Mouse (Mus musculus): ENCODE measurements around the gene Zfand2b. TPM values are rescaled to one million over a fixed set of nuclear protein-coding genes. Genes with fewer than 3 reads are reported as not detected.

The Zfand2b gene
- total and polyA plus RNA-seq, 2 experiments from 2014 or later = 38.4 to 41.1 TPM

DNA sequence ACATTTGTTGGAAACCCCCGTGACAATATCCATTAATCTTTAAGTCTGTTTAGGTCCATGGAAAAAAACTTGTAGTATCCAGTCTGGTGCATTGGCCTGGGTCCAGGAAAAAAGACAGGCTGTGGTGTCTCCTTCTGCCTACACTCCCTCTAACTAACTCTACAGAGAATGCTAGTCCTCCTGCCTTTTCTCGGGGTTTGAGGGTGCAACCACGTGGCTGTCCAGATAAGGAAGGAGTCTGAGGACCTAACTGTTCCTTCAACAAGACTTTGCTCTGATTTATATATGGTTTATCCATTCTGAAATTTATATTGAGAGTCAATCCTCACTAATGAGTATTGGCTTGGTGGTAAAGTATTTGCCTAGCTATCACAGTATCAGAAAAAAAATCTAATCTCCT is 12.6 kb upstream of the Zfand2b start:
- no peak for DNase-seq (ENCODE audit: low spot score)
- 71% methylated on average over 3 of the region's 3 CpGs for WGBS
- H3K9ac ChIP-seq (replicated peaks; ENCODE audit: low read length, poor library complexity, severe bottlenecking) = no peak overlapping the region
- no peaks in the 10 kb centered on the region for H3K4me1 ChIP-seq (ENCODE audit: insufficient read depth, low read length)
- no peaks in the 10 kb centered on the region for H3K27me3 ChIP-seq (ENCODE audit: insufficient read depth, low read length)
- H3K4me3 ChIP-seq (ENCODE audit: low read depth, low read length) = no peak overlapping the region
- no peak for TF ChIP-seq CTCF (IDR thresholded peaks at IDR 0.05)
- ATAC-seq (ENCODE audit: low FRiP score) = no peak
- H3K36me3 ChIP-seq (ENCODE audit: insufficient read depth, low read length) = no peaks in the 10 kb centered on the region
- no peak overlapping the region for H3K27ac ChIP-seq (ENCODE audit: low read depth, low read length)
- no peak overlapping the region for H3K4me2 ChIP-seq (ENCODE audit: low read depth, low read length, poor library complexity, severe bottlenecking)
- H3K9me3 ChIP-seq (ENCODE audit: low read length) = no peaks in the 10 kb centered on the region

DNA sequence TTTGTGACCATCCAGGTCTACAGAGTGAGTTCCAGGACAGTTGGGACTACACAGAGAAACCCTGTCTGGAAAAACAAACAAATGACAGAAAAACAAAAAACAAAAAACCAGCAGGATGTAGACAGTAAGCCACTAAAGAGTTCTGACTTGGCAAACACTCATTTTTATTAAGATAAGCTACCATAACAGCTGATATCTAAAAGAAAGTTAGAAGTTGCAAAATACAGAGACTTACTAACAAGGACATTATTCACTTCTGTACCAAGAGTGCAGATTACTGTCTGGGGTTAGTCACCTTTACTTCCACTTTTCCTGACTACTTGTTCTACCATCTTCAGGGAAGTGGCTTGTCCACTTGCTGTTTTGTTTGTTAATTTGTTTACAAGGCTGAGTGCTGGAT is 9.5 kb upstream of the Zfand2b start:
- H3K27me3 ChIP-seq (ENCODE audit: insufficient read depth, low read length) = no peaks in the 10 kb centered on the region
- no peak for TF ChIP-seq CTCF (IDR thresholded peaks at IDR 0.05)

DNA sequence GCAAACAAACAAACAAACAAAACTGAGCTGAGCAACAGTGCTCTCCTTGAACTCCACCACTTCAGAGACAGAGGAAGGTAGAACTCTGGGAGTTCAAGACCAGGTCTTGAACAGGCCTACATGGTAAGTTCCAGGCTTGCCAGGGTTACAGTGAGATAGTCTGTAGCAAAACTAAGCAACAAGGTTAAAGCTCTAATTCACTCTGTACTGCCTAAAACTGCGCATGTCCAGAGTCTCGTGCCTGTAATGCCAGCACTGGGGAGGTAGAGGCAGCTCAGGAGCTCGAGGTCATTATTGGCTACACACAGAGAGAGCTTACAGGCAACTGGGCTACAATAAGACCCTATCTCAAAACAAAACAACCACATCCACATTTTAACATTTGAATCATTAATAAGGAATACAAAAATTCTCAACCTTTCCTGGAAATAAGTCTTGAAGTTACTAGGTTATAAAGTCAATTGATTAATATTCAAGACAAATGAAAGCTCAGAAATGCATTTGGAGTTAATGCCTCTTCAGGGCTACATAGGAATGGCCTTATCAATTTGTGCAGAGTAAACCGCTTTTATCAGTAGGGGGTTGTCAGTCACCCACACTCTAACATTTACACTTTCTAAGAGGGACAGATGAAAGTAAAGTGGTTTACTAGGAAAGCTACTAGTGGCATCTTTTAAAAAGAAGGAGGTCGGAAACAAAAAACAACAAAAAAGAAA is 8.7 kb upstream of the Zfand2b start:
- no peak for ATAC-seq (ENCODE audit: low FRiP score)
- no peaks in the 10 kb centered on the region for H3K9me3 ChIP-seq (ENCODE audit: low read length)
- H3K4me2 ChIP-seq (ENCODE audit: low read depth, low read length, poor library complexity, severe bottlenecking) = no peak overlapping the region
- TF ChIP-seq CTCF (IDR thresholded peaks at IDR 0.05) = no peak
- no peak overlapping the region for H3K27ac ChIP-seq (ENCODE audit: low read depth, low read length)
- no peaks in the 10 kb centered on the region for H3K36me3 ChIP-seq (ENCODE audit: insufficient read depth, low read length)
- H3K4me1 ChIP-seq (ENCODE audit: insufficient read depth, low read length) = no peaks in the 10 kb centered on the region
- H3K9ac ChIP-seq (replicated peaks; ENCODE audit: low read length, poor library complexity, severe bottlenecking) = no peak overlapping the region
- WGBS = 71% methylated on average over 5 of the region's 5 CpGs
- no peak overlapping the region for H3K4me3 ChIP-seq (ENCODE audit: low read depth, low read length)
- no peaks in the 10 kb centered on the region for H3K27me3 ChIP-seq (ENCODE audit: insufficient read depth, low read length)
- DNase-seq (ENCODE audit: low spot score) = no peak

More for the DNA sequence above, 9.5 kb upstream of the Zfand2b start:
- H3K27ac ChIP-seq (ENCODE audit: low read depth, low read length) = no peak overlapping the region
- H3K9me3 ChIP-seq (ENCODE audit: low read length) = no peaks in the 10 kb centered on the region
- H3K4me1 ChIP-seq (ENCODE audit: insufficient read depth, low read length) = no peaks in the 10 kb centered on the region
- H3K4me2 ChIP-seq (ENCODE audit: low read depth, low read length, poor library complexity, severe bottlenecking) = no peak overlapping the region
- H3K36me3 ChIP-seq (ENCODE audit: insufficient read depth, low read length) = no peaks in the 10 kb centered on the region
- no peak overlapping the region for H3K4me3 ChIP-seq (ENCODE audit: low read depth, low read length)
- H3K9ac ChIP-seq (replicated peaks; ENCODE audit: low read length, poor library complexity, severe bottlenecking) = no peak overlapping the region
- ATAC-seq (ENCODE audit: low FRiP score) (no peak), DNase-seq (ENCODE audit: low spot score) (no peak)

GRCm38 (mm10) chr1:75160256-75160617 is 8.2 kb upstream of the Zfand2b start:
- no peaks in the 10 kb centered on the region for H3K9me3 ChIP-seq (ENCODE audit: low read length)
- 82% methylated on average over 4 of the region's 4 CpGs for WGBS
- no peaks in the 10 kb centered on the region for H3K36me3 ChIP-seq (ENCODE audit: insufficient read depth, low read length)

GRCm38 (mm10) chr1:75168093-75168471 is 364 bp upstream of the Zfand2b start:
- 7% methylated on average over 7 of the region's 7 CpGs for WGBS
- ATAC-seq (ENCODE audit: low FRiP score) (peak; percentile 67), DNase-seq (ENCODE audit: low spot score) (no peak)
- Histone ChIP-seq H3K4me1 (ENCODE audit: insufficient read depth, low read length) (0 out of 2 replicates have a peak, but pooled peaks cover 2% of the 10 kb centered on the region), H3K36me3 (ENCODE audit: insufficient read depth, low read length) (peaks cover 23% of the 10 kb centered on the region), H3K4me2 (ENCODE audit: low read depth, low read length, poor library complexity, severe bottlenecking) (peak overlapping the region; percentile 58), H3K4me3 (ENCODE audit: low read depth, low read length) (peak overlapping the region; percentile 78), H3K27ac (ENCODE audit: low read depth, low read length) (peak overlapping the region; percentile 80; the same call in 1 of the 2 replicates), H3K27me3 (ENCODE audit: insufficient read depth, low read length) (no peaks in the 10 kb centered on the region), H3K9ac (replicated peaks; ENCODE audit: low read length, poor library complexity, severe bottlenecking) (peak overlapping the region; percentile 66), H3K9me3 (ENCODE audit: low read length) (no peaks in the 10 kb centered on the region)
- TF ChIP-seq CTCF (IDR thresholded peaks at IDR 0.05) = no peak

More at GRCm38 (mm10) chr1:75160256-75160617, 8.2 kb upstream of the Zfand2b start:
- TF ChIP-seq CTCF (IDR thresholded peaks at IDR 0.05) = no peak
- no peak overlapping the region for H3K4me3 ChIP-seq (ENCODE audit: low read depth, low read length)
- H3K27me3 ChIP-seq (ENCODE audit: insufficient read depth, low read length) = no peaks in the 10 kb centered on the region
- no peak overlapping the region for H3K9ac ChIP-seq (replicated peaks; ENCODE audit: low read length, poor library complexity, severe bottlenecking)
- no peak overlapping the region for H3K27ac ChIP-seq (ENCODE audit: low read depth, low read length)
- no peak for ATAC-seq (ENCODE audit: low FRiP score)
- no peak overlapping the region for H3K4me2 ChIP-seq (ENCODE audit: low read depth, low read length, poor library complexity, severe bottlenecking)
- no peak for DNase-seq (ENCODE audit: low spot score)
- H3K4me1 ChIP-seq (ENCODE audit: insufficient read depth, low read length) = no peaks in the 10 kb centered on the region

DNA sequence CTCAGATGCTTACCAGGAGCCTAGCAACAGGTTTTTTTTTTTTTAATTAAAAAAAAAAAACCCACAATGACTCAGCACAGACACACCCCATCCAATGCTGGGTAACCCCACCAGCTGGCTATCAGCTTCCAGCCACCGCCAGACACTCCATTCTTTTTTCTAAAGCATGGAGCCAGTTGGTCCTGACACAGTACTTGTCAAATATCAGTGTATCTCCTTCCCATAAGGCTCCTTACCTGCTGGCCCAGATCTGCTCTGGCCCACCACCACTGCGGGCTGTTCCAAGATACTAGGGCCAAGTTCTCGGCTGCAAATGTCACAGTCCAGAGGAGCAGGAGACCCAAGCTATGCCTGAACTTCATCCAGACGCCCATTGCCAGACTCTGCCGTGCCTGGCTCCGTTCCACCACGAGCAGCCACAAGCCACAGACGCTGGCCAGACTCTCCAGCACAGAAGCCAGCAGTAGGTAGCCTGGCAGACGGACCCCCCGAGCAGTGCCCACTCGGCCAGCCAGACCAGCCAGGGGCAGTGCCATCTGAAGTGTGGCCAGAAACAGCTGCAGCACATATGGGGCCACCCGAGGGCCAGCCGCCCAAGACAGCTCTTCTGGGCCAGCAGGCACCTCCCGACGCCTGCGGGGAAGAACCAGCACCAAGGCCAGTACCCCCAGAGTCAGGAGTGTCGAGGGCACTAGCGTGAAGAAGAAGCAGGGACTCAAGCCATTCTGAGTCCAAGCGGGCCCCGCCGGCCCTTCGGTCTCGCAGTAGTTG is 11.1 kb downstream of the Zfand2b start:
- H3K4me1 ChIP-seq (ENCODE audit: insufficient read depth, low read length) = no peaks in the 10 kb centered on the region
- DNase-seq (ENCODE audit: low spot score) (peak; percentile 78), ATAC-seq (ENCODE audit: low FRiP score) (peak; percentile 35)
- 0 out of 2 replicates have a peak overlapping the region, but pooled peaks have one; percentile 8 for H3K27ac ChIP-seq (ENCODE audit: low read depth, low read length)
- no peak for TF ChIP-seq CTCF (IDR thresholded peaks at IDR 0.05)
- H3K4me3 ChIP-seq (ENCODE audit: low read depth, low read length) = peak overlapping the region; percentile 52
- H3K36me3 ChIP-seq (ENCODE audit: insufficient read depth, low read length) = peaks cover 64% of the 10 kb centered on the region
- WGBS = 7% methylated on average over 23 of the region's 23 CpGs
- no peaks in the 10 kb centered on the region for H3K27me3 ChIP-seq (ENCODE audit: insufficient read depth, low read length)
- H3K9ac ChIP-seq (replicated peaks; ENCODE audit: low read length, poor library complexity, severe bottlenecking) = peak overlapping the region; percentile 61
- H3K4me2 ChIP-seq (ENCODE audit: low read depth, low read length, poor library complexity, severe bottlenecking) = peak overlapping the region; percentile 80
- no peaks in the 10 kb centered on the region for H3K9me3 ChIP-seq (ENCODE audit: low read length)

Measured in midbrain, postnatal 0 days (tissue).